Mouse (Mus musculus): ENCODE measurements at regions not wholly inside any gene's neighbourhood (a gene's known extent, or its start where the extent isn't known, plus 50 kb on each side); places are given as distances from the start of the nearest gene placed in this dataset.

GRCm38 (mm10) chr4:58647761-58648295 is 94.1 kb upstream of the Lpar1 start:
- Histone ChIP-seq H3K27ac (no peak overlapping the region), H3K4me3 (no peak overlapping the region), H3K4me1 (no peaks in the 10 kb centered on the region), H3K27me3 (no peaks in the 10 kb centered on the region), H3K9ac (no peak overlapping the region), H3K36me3 (ENCODE audit: poor library complexity, severe bottlenecking) (no peaks in the 10 kb centered on the region), H3K4me2 (no peak overlapping the region), H3K9me3 (replicated peaks) (no peaks in the 10 kb centered on the region)
- no peak for ATAC-seq
- 82% methylated on average over 2 of the region's 2 CpGs for WGBS

- Histone ChIP-seq H3K4me3 (no peak overlapping the region), H3K27ac (no peak overlapping the region), H3K9me3 (replicated peaks) (no peaks in the 10 kb centered on the region), H3K27me3 (no peaks in the 10 kb centered on the region), H3K4me1 (no peaks in the 10 kb centered on the region), H3K9ac (no peak overlapping the region), H3K4me2 (no peak overlapping the region), H3K36me3 (ENCODE audit: poor library complexity, severe bottlenecking) (no peaks in the 10 kb centered on the region)
- WGBS = 92% methylated on average over 6 of the region's 6 CpGs
- no peak for ATAC-seq
Measured at GRCm38 (mm10) chr4:58646821-58647220, 93.1 kb upstream of the Lpar1 start.

DNA sequence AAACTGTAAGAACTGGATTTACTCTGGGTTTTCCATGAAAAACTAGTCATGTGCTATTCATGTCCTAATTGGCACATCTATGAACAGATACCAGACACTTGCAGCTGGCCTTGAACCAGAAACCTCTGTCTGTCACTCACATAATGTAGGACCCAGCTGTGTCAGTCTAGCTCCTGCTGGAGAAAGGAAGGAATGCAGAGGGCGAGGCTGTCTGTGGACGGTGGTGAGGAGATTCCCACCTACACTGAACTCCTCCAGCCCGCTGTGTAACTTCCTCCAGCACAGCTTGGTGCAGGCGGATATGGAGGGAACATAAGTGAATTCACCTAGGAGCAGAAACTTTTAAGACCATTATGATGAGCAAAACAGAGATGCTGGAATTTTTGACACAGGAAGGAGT is 89.7 kb upstream of the Lpar1 start:
- H3K9ac ChIP-seq = no peak overlapping the region
- no peaks in the 10 kb centered on the region for H3K4me1 ChIP-seq
- no peaks in the 10 kb centered on the region for H3K27me3 ChIP-seq
- no peak overlapping the region for H3K27ac ChIP-seq
- H3K4me3 ChIP-seq = no peak overlapping the region
- no peak for ATAC-seq
- no peak overlapping the region for H3K4me2 ChIP-seq
- WGBS = 58% methylated on average over 4 of the region's 4 CpGs
- H3K9me3 ChIP-seq (replicated peaks) = no peaks in the 10 kb centered on the region
- H3K36me3 ChIP-seq (ENCODE audit: poor library complexity, severe bottlenecking) = no peaks in the 10 kb centered on the region

GRCm38 (mm10) chr4:58642236-58642635 is 88.5 kb upstream of the Lpar1 start:
- Histone ChIP-seq H3K9me3 (replicated peaks) (no peaks in the 10 kb centered on the region), H3K4me1 (no peaks in the 10 kb centered on the region), H3K27ac (no peak overlapping the region), H3K27me3 (no peaks in the 10 kb centered on the region), H3K4me2 (no peak overlapping the region), H3K9ac (no peak overlapping the region), H3K36me3 (ENCODE audit: poor library complexity, severe bottlenecking) (no peaks in the 10 kb centered on the region), H3K4me3 (no peak overlapping the region)
- no peak for ATAC-seq
- 74% methylated on average over 10 of the region's 10 CpGs for WGBS

DNA sequence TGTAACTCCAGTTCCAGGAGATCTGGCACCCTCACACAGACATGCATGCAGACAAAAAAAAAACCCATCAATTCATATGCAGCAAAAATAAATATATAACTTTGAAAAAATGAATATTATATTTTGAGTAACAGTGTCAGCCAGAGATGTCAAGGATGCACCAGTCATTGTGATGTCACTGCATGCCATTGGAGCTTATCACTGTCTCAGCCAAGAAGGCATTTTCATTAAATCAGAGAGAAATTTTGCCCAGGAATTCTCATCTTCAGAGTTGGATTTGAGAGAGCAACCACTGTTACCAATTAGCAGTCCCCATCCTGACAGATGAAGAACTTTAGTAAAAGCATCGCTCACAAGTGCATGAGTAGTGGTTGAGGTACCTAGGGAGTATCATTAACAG is 79.0 kb upstream of the Lpar1 start:
- no peak overlapping the region for H3K27ac ChIP-seq
- no peaks in the 10 kb centered on the region for H3K36me3 ChIP-seq (ENCODE audit: poor library complexity, severe bottlenecking)
- 90% methylated on average over 1 of the region's 1 CpGs for WGBS
- no peak for ATAC-seq
- no peaks in the 10 kb centered on the region for H3K27me3 ChIP-seq
- no peak overlapping the region for H3K4me3 ChIP-seq
- peaks cover 9% of the 10 kb centered on the region; the same call in 1 of the 2 replicates for H3K9me3 ChIP-seq (replicated peaks)
- H3K4me1 ChIP-seq = no peaks in the 10 kb centered on the region
- no peak overlapping the region for H3K9ac ChIP-seq
- no peak overlapping the region for H3K4me2 ChIP-seq

GRCm38 (mm10) chr4:58631415-58631814 is 77.7 kb upstream of the Lpar1 start:
- Histone ChIP-seq H3K27me3 (no peaks in the 10 kb centered on the region), H3K9me3 (replicated peaks) (peaks cover 9% of the 10 kb centered on the region; the same call in 1 of the 2 replicates), H3K9ac (no peak overlapping the region), H3K27ac (no peak overlapping the region), H3K4me1 (no peaks in the 10 kb centered on the region), H3K36me3 (ENCODE audit: poor library complexity, severe bottlenecking) (no peaks in the 10 kb centered on the region), H3K4me2 (no peak overlapping the region), H3K4me3 (no peak overlapping the region)
- ATAC-seq = no peak
- WGBS = 82% methylated on average over 4 of the region's 4 CpGs

DNA sequence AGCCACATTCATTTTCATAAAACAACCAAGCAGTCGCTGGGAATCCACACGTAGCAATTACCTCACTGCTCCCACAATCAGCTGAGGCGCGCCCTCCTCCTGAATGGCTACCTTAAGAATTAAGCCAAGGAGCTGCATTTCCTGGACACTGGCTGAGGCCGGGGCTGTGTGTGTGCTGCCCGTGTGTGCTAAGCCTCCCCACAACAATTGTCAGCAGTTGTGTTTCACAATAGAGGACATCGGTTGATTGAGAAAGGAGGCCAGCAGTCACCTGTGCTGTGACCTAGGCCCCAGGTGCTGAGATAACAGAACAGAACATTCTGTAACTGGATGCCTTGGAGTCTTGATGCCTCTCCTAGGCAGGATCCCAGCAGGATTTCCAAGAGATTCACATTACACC is 73.3 kb upstream of the Lpar1 start:
- no peaks in the 10 kb centered on the region for H3K36me3 ChIP-seq (ENCODE audit: poor library complexity, severe bottlenecking)
- H3K4me3 ChIP-seq = no peak overlapping the region
- no peak for ATAC-seq
- no peak overlapping the region for H3K4me2 ChIP-seq
- no peak overlapping the region for H3K27ac ChIP-seq
- no peak overlapping the region for H3K9ac ChIP-seq
- peaks cover 9% of the 10 kb centered on the region; the same call in 1 of the 2 replicates for H3K9me3 ChIP-seq (replicated peaks)
- H3K4me1 ChIP-seq = no peaks in the 10 kb centered on the region
- 63% methylated on average over 7 of the region's 7 CpGs for WGBS
- no peaks in the 10 kb centered on the region for H3K27me3 ChIP-seq

DNA sequence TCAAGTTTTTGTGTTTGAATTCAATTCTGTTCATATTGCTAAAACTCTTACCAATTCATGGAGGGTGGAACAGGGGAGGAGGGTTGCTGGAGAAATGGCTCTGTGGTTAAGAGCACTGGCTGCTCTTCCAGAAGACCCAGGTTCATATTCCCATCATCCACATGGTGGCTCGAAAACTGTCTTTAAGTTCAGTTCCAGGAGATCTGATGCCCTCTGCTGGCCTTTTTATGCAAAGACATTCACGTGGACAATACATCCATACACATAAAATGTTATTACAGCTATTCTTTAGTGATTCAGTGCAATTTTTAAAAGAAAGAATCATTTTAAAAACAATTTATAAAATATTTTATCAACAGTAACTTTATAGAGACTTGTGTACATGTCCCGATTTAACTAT is 70.4 kb upstream of the Lpar1 start:
- no peak overlapping the region for H3K4me2 ChIP-seq
- no peak overlapping the region for H3K27ac ChIP-seq
- H3K27me3 ChIP-seq = no peaks in the 10 kb centered on the region
- H3K4me1 ChIP-seq = no peaks in the 10 kb centered on the region
- no peak for ATAC-seq
- peaks cover under 1% of the 10 kb centered on the region; the same call in 1 of the 2 replicates for H3K9me3 ChIP-seq (replicated peaks)
- H3K4me3 ChIP-seq = no peak overlapping the region
- WGBS = 77% methylated on average over 3 of the region's 3 CpGs
- no peaks in the 10 kb centered on the region for H3K36me3 ChIP-seq (ENCODE audit: poor library complexity, severe bottlenecking)
- H3K9ac ChIP-seq = no peak overlapping the region

DNA sequence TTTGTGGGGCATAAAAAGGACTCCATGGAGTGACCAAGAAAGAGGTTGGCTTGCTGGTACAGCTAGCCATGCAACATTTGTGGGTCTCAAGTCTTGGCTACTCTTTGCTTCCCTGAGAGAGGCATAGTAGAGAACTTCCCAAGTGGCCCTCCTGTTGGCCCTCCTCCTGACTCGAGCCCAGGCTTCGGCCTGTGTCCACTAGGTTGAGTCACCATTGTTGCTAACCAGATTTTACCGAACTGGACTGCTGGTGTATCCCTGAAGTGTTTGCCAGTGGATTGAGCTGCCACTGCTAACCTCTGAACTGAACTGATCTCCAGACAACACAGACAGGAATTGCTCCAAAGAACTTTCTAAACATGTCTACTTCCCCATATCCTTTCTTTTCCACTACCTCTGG is 66.9 kb upstream of the Lpar1 start:
- Histone ChIP-seq H3K4me2 (no peak overlapping the region), H3K4me1 (no peaks in the 10 kb centered on the region), H3K27ac (no peak overlapping the region), H3K36me3 (ENCODE audit: poor library complexity, severe bottlenecking) (no peaks in the 10 kb centered on the region), H3K27me3 (no peaks in the 10 kb centered on the region), H3K9ac (no peak overlapping the region), H3K4me3 (no peak overlapping the region), H3K9me3 (replicated peaks) (no peaks in the 10 kb centered on the region)
- ATAC-seq = no peak
- WGBS = 90% methylated on average over 3 of the region's 3 CpGs

GRCm38 (mm10) chr4:58617261-58617660 is 63.6 kb upstream of the Lpar1 start:
- H3K27ac ChIP-seq = no peak overlapping the region
- no peaks in the 10 kb centered on the region for H3K36me3 ChIP-seq (ENCODE audit: poor library complexity, severe bottlenecking)
- H3K4me3 ChIP-seq = no peak overlapping the region
- H3K27me3 ChIP-seq = no peaks in the 10 kb centered on the region
- no peaks in the 10 kb centered on the region for H3K9me3 ChIP-seq (replicated peaks)
- 94% methylated on average over 3 of the region's 3 CpGs for WGBS
- no peak for ATAC-seq
- H3K4me1 ChIP-seq = no peaks in the 10 kb centered on the region
- no peak overlapping the region for H3K9ac ChIP-seq
- H3K4me2 ChIP-seq = no peak overlapping the region

- Histone ChIP-seq H3K9ac (no peak overlapping the region), H3K27ac (no peak overlapping the region), H3K9me3 (replicated peaks) (no peaks in the 10 kb centered on the region), H3K4me3 (no peak overlapping the region), H3K4me1 (no peaks in the 10 kb centered on the region), H3K36me3 (ENCODE audit: poor library complexity, severe bottlenecking) (no peaks in the 10 kb centered on the region), H3K4me2 (no peak overlapping the region), H3K27me3 (no peaks in the 10 kb centered on the region)
- WGBS = 37% methylated on average over 6 of the region's 6 CpGs
- no peak for ATAC-seq
Measured at GRCm38 (mm10) chr4:58613536-58613935, 59.8 kb upstream of the Lpar1 start.

DNA sequence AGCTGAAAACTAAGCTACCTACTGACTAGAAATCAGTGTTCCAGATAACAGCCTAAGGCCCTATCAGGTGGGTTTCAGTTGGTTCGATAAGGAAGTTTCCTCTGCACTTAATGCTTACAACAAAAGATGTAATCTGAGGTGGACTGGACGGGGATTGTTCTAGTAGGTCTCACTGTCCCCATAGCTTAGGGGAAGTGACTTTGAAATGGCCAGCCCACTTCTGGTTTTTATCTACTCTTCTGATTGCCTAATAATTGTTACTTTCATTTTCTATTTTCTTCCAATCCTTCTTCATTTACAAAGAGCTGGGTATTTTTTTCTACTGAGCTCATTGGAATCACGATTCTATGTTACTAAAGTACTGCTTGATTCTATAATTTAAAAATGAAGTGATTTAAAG is 59.3 kb upstream of the Lpar1 start:
- WGBS = 91% methylated on average over 3 of the region's 3 CpGs

DNA sequence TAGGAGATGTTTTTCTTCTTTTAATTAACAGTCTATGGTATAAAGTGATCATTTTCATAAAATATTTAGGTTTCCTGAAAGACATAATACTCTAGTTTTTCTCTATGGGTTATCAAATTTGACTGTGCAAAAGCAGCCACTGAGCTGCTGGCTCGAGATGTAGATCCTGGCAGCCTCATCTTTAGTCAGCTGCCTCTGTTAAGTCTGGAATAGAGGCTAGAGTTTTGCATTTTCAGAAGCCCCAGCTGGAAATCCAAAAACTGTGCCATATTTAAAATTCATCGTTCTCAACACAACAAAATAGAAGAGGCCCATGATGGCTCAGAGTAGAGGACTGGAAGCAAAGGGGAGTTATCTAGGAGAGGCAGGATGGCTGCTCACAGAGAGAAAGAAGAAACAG is 53.8 kb upstream of the Lpar1 start:
- WGBS = 86% methylated on average over 2 of the region's 2 CpGs
- no peak for ATAC-seq
- no peak overlapping the region for H3K4me2 ChIP-seq

More for the DNA sequence above, 59.3 kb upstream of the Lpar1 start:
- no peaks in the 10 kb centered on the region for H3K36me3 ChIP-seq (ENCODE audit: poor library complexity, severe bottlenecking)
- H3K27ac ChIP-seq = no peak overlapping the region
- H3K4me1 ChIP-seq = no peaks in the 10 kb centered on the region
- no peak for ATAC-seq
- H3K4me2 ChIP-seq = no peak overlapping the region
- no peak overlapping the region for H3K9ac ChIP-seq
- no peaks in the 10 kb centered on the region; the same call in 1 of the 2 replicates for H3K9me3 ChIP-seq (replicated peaks)
- no peak overlapping the region for H3K4me3 ChIP-seq
- no peaks in the 10 kb centered on the region for H3K27me3 ChIP-seq

More for the DNA sequence above, 53.8 kb upstream of the Lpar1 start:
- H3K36me3 ChIP-seq (ENCODE audit: poor library complexity, severe bottlenecking) = no peaks in the 10 kb centered on the region
- H3K27me3 ChIP-seq = no peaks in the 10 kb centered on the region
- H3K4me3 ChIP-seq = no peak overlapping the region
- no peaks in the 10 kb centered on the region for H3K4me1 ChIP-seq
- H3K27ac ChIP-seq = no peak overlapping the region
- no peaks in the 10 kb centered on the region; the same call in 1 of the 2 replicates for H3K9me3 ChIP-seq (replicated peaks)
- H3K9ac ChIP-seq = no peak overlapping the region

Data from forebrain, embryonic 13.5 days (tissue).